Mouse (Mus musculus): ENCODE measurements around the gene Osbpl5. TPM values are rescaled to one million over a fixed set of nuclear protein-coding genes. Genes with fewer than 3 reads are reported as not detected.

The Osbpl5 gene
- polyA plus RNA-seq, 1 experiment from 2014 or later, result 15.8 TPM

GRCm38 (mm10) chr7:143783996-143784829 lies 27.4 kb upstream of the Osbpl5 start, which contains the start of gene Mrgpre:
TSS of gene Mrgpre (minus strand) at chr7:143784500.
- Histone ChIP-seq H3K4me2 (ENCODE audit: low read depth) (peak within 1 kb of the TSS; percentile 63), H3K36me3 (ENCODE audit: control insufficient read depth, insufficient read depth, low read length) (no peaks in the 10 kb centered on the region), H3K4me1 (ENCODE audit: control insufficient read depth, insufficient read depth, low read length) (peaks cover 11% of the 10 kb centered on the region; the same call in 1 of the 2 replicates), H3K9me3 (ENCODE audit: control insufficient read depth, low read length) (no peaks in the 10 kb centered on the region), H3K27ac (ENCODE audit: low read depth, low read length) (peak within 1 kb of the TSS; percentile 24; the same call in 1 of the 2 replicates), H3K9ac (ENCODE audit: low read length) (peak within 1 kb of the TSS; percentile 60), H3K27me3 (ENCODE audit: control insufficient read depth, insufficient read depth, low read length) (no peaks in the 10 kb centered on the region), H3K4me3 (ENCODE audit: low read depth, low read length) (peak within 1 kb of the TSS; percentile 38)
- peak; percentile 80 for DNase-seq (ENCODE audit: low spot score)
- peak; percentile 85 for ATAC-seq (ENCODE audit: insufficient read depth, low FRiP score, low TSS enrichment)
- 4% methylated on average over 21 of the region's 21 CpGs for WGBS

GRCm38 (mm10) chr7:143783378-143783995 lies 26.7 kb upstream of the Osbpl5 start:
- Histone ChIP-seq H3K4me1 (ENCODE audit: control insufficient read depth, insufficient read depth, low read length) (peaks cover 11% of the 10 kb centered on the region; the same call in 1 of the 2 replicates), H3K36me3 (ENCODE audit: control insufficient read depth, insufficient read depth, low read length) (no peaks in the 10 kb centered on the region), H3K27ac (ENCODE audit: low read depth, low read length) (peak overlapping the region; percentile 24; the same call in 1 of the 2 replicates), H3K9me3 (ENCODE audit: control insufficient read depth, low read length) (no peaks in the 10 kb centered on the region), H3K9ac (ENCODE audit: low read length) (peak overlapping the region; percentile 60), H3K4me2 (ENCODE audit: low read depth) (peak overlapping the region; percentile 63), H3K27me3 (ENCODE audit: control insufficient read depth, insufficient read depth, low read length) (no peaks in the 10 kb centered on the region), H3K4me3 (ENCODE audit: low read depth, low read length) (peak overlapping the region; percentile 38)
- no peak for DNase-seq (ENCODE audit: low spot score)
- WGBS, result 13% methylated on average over 6 of the region's 6 CpGs
- peak; percentile 80 for ATAC-seq (ENCODE audit: insufficient read depth, low FRiP score, low TSS enrichment)

GRCm38 (mm10) chr7:143777375-143777774 lies 20.6 kb upstream of the Osbpl5 start:
- Histone ChIP-seq H3K4me1 (ENCODE audit: control insufficient read depth, insufficient read depth, low read length) (no peaks in the 10 kb centered on the region), H3K4me3 (ENCODE audit: low read depth, low read length) (no peak overlapping the region), H3K9me3 (ENCODE audit: control insufficient read depth, low read length) (no peaks in the 10 kb centered on the region), H3K36me3 (ENCODE audit: control insufficient read depth, insufficient read depth, low read length) (no peaks in the 10 kb centered on the region), H3K27me3 (ENCODE audit: control insufficient read depth, insufficient read depth, low read length) (no peaks in the 10 kb centered on the region), H3K27ac (ENCODE audit: low read depth, low read length) (no peak overlapping the region), H3K9ac (ENCODE audit: low read length) (no peak overlapping the region), H3K4me2 (ENCODE audit: low read depth) (no peak overlapping the region)
- 54% methylated on average over 2 of the region's 2 CpGs for WGBS
- DNase-seq (ENCODE audit: low spot score) (no peak), ATAC-seq (ENCODE audit: insufficient read depth, low FRiP score, low TSS enrichment) (no peak)

GRCm38 (mm10) chr7:143776137-143776536 lies 19.4 kb upstream of the Osbpl5 start:
- Histone ChIP-seq H3K9ac (ENCODE audit: low read length) (no peak overlapping the region), H3K27ac (ENCODE audit: low read depth, low read length) (no peak overlapping the region), H3K4me3 (ENCODE audit: low read depth, low read length) (no peak overlapping the region), H3K4me1 (ENCODE audit: control insufficient read depth, insufficient read depth, low read length) (no peaks in the 10 kb centered on the region), H3K36me3 (ENCODE audit: control insufficient read depth, insufficient read depth, low read length) (no peaks in the 10 kb centered on the region), H3K4me2 (ENCODE audit: low read depth) (no peak overlapping the region), H3K27me3 (ENCODE audit: control insufficient read depth, insufficient read depth, low read length) (no peaks in the 10 kb centered on the region), H3K9me3 (ENCODE audit: control insufficient read depth, low read length) (no peaks in the 10 kb centered on the region)
- DNase-seq (ENCODE audit: low spot score) (no peak), ATAC-seq (ENCODE audit: insufficient read depth, low FRiP score, low TSS enrichment) (no peak)
- WGBS, result 26% methylated on average over 3 of the region's 3 CpGs

- Histone ChIP-seq H3K27ac (ENCODE audit: low read depth, low read length) (no peak overlapping the region), H3K4me2 (ENCODE audit: low read depth) (no peak overlapping the region), H3K9ac (ENCODE audit: low read length) (no peak overlapping the region), H3K4me1 (ENCODE audit: control insufficient read depth, insufficient read depth, low read length) (no peaks in the 10 kb centered on the region), H3K36me3 (ENCODE audit: control insufficient read depth, insufficient read depth, low read length) (no peaks in the 10 kb centered on the region), H3K4me3 (ENCODE audit: low read depth, low read length) (no peak overlapping the region), H3K27me3 (ENCODE audit: control insufficient read depth, insufficient read depth, low read length) (no peaks in the 10 kb centered on the region), H3K9me3 (ENCODE audit: control insufficient read depth, low read length) (no peaks in the 10 kb centered on the region)
- DNase-seq (ENCODE audit: low spot score) (no peak), ATAC-seq (ENCODE audit: insufficient read depth, low FRiP score, low TSS enrichment) (no peak)
- WGBS, result 51% methylated on average over 1 of the region's 1 CpGs
Measured at GRCm38 (mm10) chr7:143769461-143769860, 12.7 kb upstream of the Osbpl5 start.

GRCm38 (mm10) chr7:143768267-143768666 lies 11.5 kb upstream of the Osbpl5 start:
- Histone ChIP-seq H3K9me3 (ENCODE audit: control insufficient read depth, low read length) (no peaks in the 10 kb centered on the region), H3K27ac (ENCODE audit: low read depth, low read length) (no peak overlapping the region), H3K4me1 (ENCODE audit: control insufficient read depth, insufficient read depth, low read length) (no peaks in the 10 kb centered on the region), H3K36me3 (ENCODE audit: control insufficient read depth, insufficient read depth, low read length) (no peaks in the 10 kb centered on the region), H3K9ac (ENCODE audit: low read length) (no peak overlapping the region), H3K4me2 (ENCODE audit: low read depth) (no peak overlapping the region), H3K4me3 (ENCODE audit: low read depth, low read length) (no peak overlapping the region), H3K27me3 (ENCODE audit: control insufficient read depth, insufficient read depth, low read length) (no peaks in the 10 kb centered on the region)
- ATAC-seq (ENCODE audit: insufficient read depth, low FRiP score, low TSS enrichment) (no peak), DNase-seq (ENCODE audit: low spot score) (no peak)
- 85% methylated on average over 6 of the region's 6 CpGs for WGBS

- no peaks in the 10 kb centered on the region for H3K4me1 ChIP-seq (ENCODE audit: control insufficient read depth, insufficient read depth, low read length)
- ATAC-seq (ENCODE audit: insufficient read depth, low FRiP score, low TSS enrichment), result no peak
- H3K9ac ChIP-seq (ENCODE audit: low read length), result no peak within 1 kb of the TSS
- H3K27me3 ChIP-seq (ENCODE audit: control insufficient read depth, insufficient read depth, low read length), result no peaks in the 10 kb centered on the region
- no peaks in the 10 kb centered on the region for H3K9me3 ChIP-seq (ENCODE audit: control insufficient read depth, low read length)
- DNase-seq (ENCODE audit: low spot score), result no peak
- 46% methylated on average over 6 of the region's 6 CpGs for WGBS
- no peak within 1 kb of the TSS for H3K4me2 ChIP-seq (ENCODE audit: low read depth)
- H3K27ac ChIP-seq (ENCODE audit: low read depth, low read length), result no peak within 1 kb of the TSS
- H3K36me3 ChIP-seq (ENCODE audit: control insufficient read depth, insufficient read depth, low read length), result no peaks in the 10 kb centered on the region
- no peak within 1 kb of the TSS for H3K4me3 ChIP-seq (ENCODE audit: low read depth, low read length)
Measured at GRCm38 (mm10) chr7:143766893-143767292, 10.1 kb upstream of the Osbpl5 start, which contains the start of gene Mrgprg. TSS of gene Mrgprg (minus strand) at chr7:143766993.

- no peak overlapping the region for H3K27ac ChIP-seq (ENCODE audit: low read depth, low read length)
- DNase-seq (ENCODE audit: low spot score) (no peak), ATAC-seq (ENCODE audit: insufficient read depth, low FRiP score, low TSS enrichment) (no peak)
- H3K4me2 ChIP-seq (ENCODE audit: low read depth), result no peak overlapping the region
- H3K36me3 ChIP-seq (ENCODE audit: control insufficient read depth, insufficient read depth, low read length), result no peaks in the 10 kb centered on the region
- H3K27me3 ChIP-seq (ENCODE audit: control insufficient read depth, insufficient read depth, low read length), result no peaks in the 10 kb centered on the region
- no peak overlapping the region for H3K4me3 ChIP-seq (ENCODE audit: low read depth, low read length)
- no peaks in the 10 kb centered on the region for H3K9me3 ChIP-seq (ENCODE audit: control insufficient read depth, low read length)
- no peaks in the 10 kb centered on the region for H3K4me1 ChIP-seq (ENCODE audit: control insufficient read depth, insufficient read depth, low read length)
- H3K9ac ChIP-seq (ENCODE audit: low read length), result no peak overlapping the region
- 80% methylated on average over 19 of the region's 19 CpGs for WGBS
Measured at GRCm38 (mm10) chr7:143764876-143765530, 8.2 kb upstream of the Osbpl5 start.

Measured in neural tube, embryonic 11.5 days (tissue).